Mouse (Mus musculus) myocyte (in vitro differentiated cells): ENCODE results near the gene Entpd3.

ENCODE experiments used
- MAX ChIP-seq: IDR thresholded peaks from one replicate; pipeline ENCODE4 v1.6.1; 2011; ENCODE audit warnings: low read depth, mild to moderate bottlenecking, control low read depth
- MYOG ChIP-seq, 3 experiments: IDR thresholded peaks; one replicate each; pipeline ENCODE4 v1.6.1; 2011; ENCODE audit warnings: control low read depth in 2 of 3, low read depth in 2 of 3, mild to moderate bottlenecking in 2 of 3; ENCODE audit not compliant: insufficient read length in 2 of 3, control insufficient read depth in 1 of 3, insufficient read depth in 1 of 3
- POLR2A ChIP-seq: IDR thresholded peaks from one replicate; pipeline ENCODE4 v1.6.1; 2011; ENCODE audit warnings: low read depth, mild to moderate bottlenecking, control low read depth, moderate library complexity; ENCODE audit not compliant: insufficient read length
- POLR2AphosphoS2 ChIP-seq: IDR thresholded peaks from one replicate; pipeline ENCODE4 v1.6.1; 2011; ENCODE audit warnings: low read depth, control low read depth; ENCODE audit not compliant: insufficient read length
- TCF12 ChIP-seq: IDR thresholded peaks from one replicate; pipeline ENCODE4 v1.6.1; 2011; ENCODE audit warnings: mild to moderate bottlenecking, control low read depth; ENCODE audit not compliant: poor library complexity, insufficient read depth, severe bottlenecking

- TF ChIP-seq POLR2AphosphoS2, result no peak
- TF ChIP-seq POLR2A, result no peak
- no peak for TF ChIP-seq MAX
- no peak for TF ChIP-seq TCF12
- no peak for TF ChIP-seq MYOG (IDR thresholded peaks at IDR 0.05; ENCODE audit: control insufficient read depth in 1 of 3, insufficient read depth in 1 of 3, insufficient read length in 2 of 3, low read depth in 2 of 3)
Observed at GRCm38 (mm10) chr9:120602172-120602838, 62.7 kb downstream of the Entpd3 start.
